Mouse (Mus musculus): ENCODE data around the gene 2610301B20Rik.

- TF ChIP-seq ZKSCAN1 (IDR thresholded peaks at IDR 0.05; ENCODE audit: low read depth, low read length), result no peak
- TF ChIP-seq GATA1 (IDR thresholded peaks at IDR 0.05; ENCODE audit: low read depth, low read length), result no peak
- TF ChIP-seq HCFC1 (IDR thresholded peaks at IDR 0.05; ENCODE audit: low read depth, low read length), result no peak
- TF ChIP-seq CTCF (IDR thresholded peaks at IDR 0.05 in 2 of 3, conservative IDR thresholded peaks at IDR 0.05 in 1 of 3; ENCODE audit: control insufficient read depth in 1 of 3, insufficient read depth in 1 of 3, low read depth in 2 of 3, low read length in 3 of 3, poor library complexity in 1 of 3, severe bottlenecking in 1 of 3), result peak; percentile 59 to 72 (median 63)
- no peak for TF ChIP-seq EP300 (IDR thresholded peaks at IDR 0.05; ENCODE audit: low read depth in 1 of 2, low read length in 2 of 2)
- TF ChIP-seq TAL1 (IDR thresholded peaks at IDR 0.05; ENCODE audit: low read length), result no peak
- no peak for TF ChIP-seq POLR2A (IDR thresholded peaks at IDR 0.05; ENCODE audit: control insufficient read depth in 1 of 2, insufficient read depth in 1 of 2, low read depth in 1 of 2, low read length in 2 of 2, poor library complexity in 1 of 2)
Measured at GRCm38 (mm10) chr4:10835252-10836051, 38.8 kb upstream of the 2610301B20Rik start.
